Mouse (Mus musculus) cerebellum, adult 11-12 months (tissue): ENCODE measurements around the gene Slc16a8.

ENCODE experiments used
- DNase-seq: peaks from one replicate; pipeline ENCODE4 v3.0.0; 2022

The Slc16a8 gene

DNA sequence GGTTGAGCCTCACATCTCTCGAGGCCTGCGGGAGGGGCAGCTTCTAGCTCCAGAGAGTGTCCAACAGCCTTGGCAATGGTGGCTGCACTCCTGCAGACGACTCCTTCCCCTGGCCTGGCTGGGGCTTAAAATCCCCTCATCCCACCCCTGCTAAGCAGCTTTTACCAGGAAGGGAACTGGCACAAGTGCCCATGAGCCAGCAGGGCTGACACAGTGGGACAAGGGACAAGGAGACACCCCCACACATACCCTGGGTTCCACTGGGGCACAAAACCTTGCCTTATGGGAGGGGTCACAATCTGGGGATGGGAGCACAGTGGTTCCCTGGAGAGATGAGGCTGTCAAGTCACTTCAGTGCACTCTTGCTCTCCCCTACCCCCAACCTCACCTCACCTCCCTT is at the start of gene Slc16a8:
TSS of gene Slc16a8 (minus strand) at position 101 of the 400 bp plus-strand sequence.
- DNase-seq: no peak

DNA sequence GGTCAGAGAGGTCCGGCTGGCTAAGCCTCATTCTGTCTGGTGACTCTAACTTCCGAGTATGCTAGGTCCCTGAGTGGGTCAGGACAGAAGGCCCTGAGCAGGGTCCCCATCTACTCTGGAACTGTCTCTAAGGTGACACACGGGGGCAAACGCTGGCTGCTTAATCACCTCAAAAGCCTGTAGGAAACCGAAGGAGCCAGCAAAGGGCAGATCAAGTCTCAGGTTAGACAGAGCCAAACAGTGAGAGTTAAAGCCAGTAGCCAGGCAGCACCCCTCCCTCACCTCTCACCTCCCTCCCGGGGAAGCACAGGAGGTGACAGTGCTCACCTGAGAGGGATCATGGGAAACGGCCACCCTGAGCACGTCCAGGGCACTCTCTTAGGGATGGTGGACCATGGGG is 49.2 kb upstream of the Slc16a8 start:
- no peak for DNase-seq

DNA sequence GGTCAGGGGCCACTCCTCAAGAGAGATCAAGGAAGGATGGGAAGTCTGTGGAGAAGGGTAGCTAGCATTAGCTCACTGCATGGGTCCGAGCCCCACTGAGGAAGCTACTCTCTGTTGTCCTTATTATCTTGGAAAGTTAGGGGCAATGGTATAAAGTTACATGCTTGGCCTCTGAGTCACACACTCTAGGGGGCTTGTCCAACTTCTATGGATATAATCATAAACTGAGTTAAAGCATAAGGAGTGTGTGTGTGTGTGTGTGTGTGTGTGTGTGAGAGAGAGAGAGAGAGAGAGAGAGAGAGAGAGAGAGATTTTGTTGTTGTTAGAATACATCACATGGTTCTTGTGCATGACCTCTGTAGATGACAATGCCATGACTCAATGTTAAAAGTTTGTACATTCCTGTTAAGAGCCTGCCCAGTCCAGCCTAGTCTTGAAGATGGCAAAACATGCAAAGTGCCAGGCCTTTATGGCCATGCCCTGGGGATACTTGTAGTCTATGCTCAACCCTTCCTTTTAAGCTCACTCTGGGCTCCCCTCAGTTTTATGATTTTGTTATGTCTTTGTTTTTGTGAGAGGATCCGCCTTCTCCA is 45.1 kb upstream of the Slc16a8 start:
- DNase-seq: no peak

DNA sequence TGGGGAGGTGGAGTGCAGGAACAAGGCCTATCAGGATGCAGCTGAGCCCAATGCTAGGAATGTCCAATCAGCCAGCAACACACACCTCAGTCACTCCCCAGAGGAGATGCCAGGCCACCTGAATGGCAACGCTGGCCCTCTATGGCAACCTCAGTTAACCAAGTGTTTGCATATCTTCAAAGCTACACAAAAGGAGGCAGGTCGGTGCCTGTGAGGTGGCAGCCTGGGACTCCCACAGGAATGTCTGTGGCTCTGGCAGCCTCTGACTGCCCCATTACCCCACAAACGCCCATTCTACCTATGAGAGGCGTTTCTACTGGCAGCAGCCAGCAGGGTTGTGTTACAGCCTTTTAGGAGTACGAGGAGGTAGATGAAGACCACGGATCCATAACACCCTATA is 44.0 kb upstream of the Slc16a8 start:
- no peak for DNase-seq

DNA sequence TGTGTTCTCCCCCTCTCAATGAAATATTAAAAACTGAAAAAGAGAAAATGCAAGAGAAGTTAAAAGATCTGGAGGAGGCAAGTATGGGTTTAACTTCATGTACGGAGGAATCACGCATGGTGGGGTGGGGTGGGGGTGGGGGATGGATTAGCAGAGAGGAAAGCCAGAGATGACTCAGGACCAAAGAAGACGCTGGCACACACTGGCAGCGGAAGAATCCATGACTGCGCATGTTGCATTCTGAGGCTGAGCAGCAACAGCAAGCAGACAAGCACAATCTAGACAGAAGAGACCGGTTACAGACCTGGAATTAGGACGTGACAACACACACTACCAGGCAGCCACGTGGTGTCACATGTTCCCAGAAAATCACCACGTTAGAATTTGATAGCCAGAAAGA is 38.2 kb upstream of the Slc16a8 start:
- DNase-seq: no peak

DNA sequence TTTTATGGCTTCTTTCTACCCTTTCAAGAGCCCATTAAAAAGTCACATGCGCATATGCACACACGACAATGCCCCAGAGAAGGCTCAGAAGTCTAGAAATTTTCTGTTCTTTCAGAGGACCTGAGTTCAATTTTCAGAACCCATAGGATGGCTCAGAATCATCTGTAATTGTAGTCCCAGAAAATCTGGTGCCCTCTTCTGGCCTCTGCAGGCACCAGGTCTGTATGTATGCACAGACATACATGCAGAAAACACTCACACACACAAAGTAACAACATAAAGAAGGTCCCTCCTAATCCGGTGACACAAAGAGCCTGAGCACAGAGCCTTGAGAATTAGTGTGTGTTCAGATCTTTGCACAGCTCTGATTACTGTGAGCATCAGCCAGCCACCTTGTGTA is 35.8 kb upstream of the Slc16a8 start:
- no peak for DNase-seq

DNA sequence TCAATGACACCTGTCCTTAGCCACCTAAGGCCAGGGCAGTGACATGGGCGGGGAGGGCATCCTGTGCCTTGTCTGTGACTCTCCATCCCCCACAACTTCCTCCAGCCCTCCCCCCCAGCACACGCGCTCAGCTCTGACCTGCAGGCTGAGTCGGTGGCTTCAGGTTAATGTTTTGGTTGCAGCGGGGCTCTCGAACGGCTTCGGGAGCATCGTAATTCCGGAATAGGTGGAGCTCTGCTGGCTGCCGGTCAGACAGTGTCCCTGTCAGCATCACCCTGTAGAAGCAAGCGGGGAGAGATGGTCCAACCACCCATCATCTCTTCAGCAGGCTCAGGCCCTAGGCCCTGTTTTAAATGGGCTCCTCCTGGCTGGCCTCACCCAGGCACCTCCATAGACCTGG is 34.9 kb upstream of the Slc16a8 start:
- DNase-seq: no peak

DNA sequence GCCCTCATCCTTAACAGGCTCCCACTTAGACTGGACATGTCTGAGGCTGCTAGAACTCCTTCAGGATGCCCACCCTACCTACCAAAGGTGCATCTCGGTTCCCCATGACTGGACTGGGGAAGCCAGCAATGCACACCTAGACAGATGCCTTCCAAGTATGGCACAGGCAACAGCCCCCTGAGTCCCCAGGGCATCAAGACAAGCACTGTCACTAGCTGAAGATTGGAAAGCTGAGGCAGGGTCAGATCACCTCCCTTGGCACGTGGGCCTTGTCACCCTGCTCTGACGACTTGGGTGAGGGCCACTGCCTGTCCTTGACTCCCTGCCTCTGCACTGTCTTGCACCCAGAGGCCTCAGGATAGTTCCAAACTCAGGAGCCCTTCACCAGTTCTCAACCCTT is 33.8 kb upstream of the Slc16a8 start:
- no peak for DNase-seq

DNA sequence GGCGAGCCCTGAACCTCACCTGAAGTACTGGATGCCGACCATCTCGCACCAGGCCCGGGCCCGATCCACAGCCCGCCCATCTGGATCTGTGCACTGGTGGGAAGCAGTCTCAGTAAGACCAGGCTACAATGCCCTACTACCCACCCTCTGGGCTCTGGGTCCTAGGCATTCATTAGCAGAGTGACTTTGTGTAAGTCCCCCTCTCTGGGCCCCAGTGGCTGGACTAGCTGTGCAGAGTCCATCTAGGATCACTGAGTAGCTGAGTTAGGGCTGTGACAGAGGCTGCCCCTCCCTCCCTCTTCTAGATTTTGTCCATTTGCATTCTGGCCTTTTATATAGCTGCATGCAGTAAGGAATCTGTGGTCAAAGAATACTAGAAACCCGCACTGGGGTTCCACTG is 32.5 kb upstream of the Slc16a8 start:
- DNase-seq: no peak

DNA sequence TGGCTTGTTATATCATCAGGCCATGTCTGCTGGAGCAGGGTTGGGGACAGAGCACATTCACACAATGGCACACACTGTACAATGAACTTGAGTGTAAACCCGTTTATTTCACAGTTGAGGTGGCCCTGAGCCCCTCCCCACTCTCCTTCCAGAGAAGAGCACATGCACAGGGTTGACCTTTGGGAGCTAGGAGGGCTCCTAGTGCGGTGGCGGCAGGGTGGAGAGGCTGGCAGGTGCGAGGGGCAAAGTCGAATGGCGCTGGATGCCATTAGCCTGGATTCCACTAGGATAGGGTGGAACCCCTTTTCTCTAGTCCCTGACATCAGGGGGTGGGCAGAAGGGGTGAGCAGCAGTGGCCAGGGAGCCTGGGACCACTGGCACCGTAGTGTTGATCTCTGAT is 31.6 kb upstream of the Slc16a8 start:
- DNase-seq: no peak

DNA sequence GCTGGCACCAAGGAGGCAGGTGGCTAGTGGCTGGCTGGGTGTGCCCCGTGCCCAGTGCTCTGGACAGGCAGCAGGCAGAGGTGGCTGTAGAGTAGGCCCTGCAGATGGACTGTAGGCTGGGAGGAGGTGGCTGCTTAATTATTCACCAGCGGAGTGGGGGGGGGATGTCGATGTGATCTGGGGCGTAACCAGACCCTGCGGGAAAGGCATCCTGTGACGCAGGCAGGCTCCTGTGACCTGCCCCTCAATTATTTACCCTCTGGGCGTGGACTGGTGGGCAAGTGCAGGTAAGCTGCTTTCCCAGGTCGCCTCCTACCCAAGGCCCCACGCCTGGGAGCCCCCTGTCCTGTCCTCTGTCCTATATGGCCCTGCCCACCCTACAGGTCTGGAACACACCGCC is 30.8 kb upstream of the Slc16a8 start, which contains the start of gene Baiap2l2:
TSS of gene Baiap2l2 (minus strand) at position 139 of the 400 bp plus-strand sequence.
- DNase-seq: no peak

DNA sequence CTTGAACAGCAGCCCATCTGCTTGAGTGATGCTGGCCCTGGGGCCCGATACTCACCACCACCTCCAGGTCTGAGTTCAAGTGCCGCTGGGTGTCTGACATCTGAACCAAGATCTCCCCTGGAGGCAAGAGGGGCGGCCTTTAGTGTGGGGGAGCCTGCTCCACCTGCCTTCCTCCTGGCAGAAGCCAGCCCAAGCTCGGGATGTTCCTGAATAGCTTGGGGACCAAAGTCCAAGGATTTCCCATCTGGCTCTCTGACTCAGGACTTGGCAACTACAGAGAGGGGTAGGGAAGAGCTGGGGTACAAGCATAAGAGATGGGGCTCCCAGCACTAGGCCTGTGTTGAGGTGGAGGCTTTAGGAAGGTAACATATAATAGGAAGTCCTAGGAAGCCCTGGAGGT is 28.8 kb upstream of the Slc16a8 start:
- no peak for DNase-seq

DNA sequence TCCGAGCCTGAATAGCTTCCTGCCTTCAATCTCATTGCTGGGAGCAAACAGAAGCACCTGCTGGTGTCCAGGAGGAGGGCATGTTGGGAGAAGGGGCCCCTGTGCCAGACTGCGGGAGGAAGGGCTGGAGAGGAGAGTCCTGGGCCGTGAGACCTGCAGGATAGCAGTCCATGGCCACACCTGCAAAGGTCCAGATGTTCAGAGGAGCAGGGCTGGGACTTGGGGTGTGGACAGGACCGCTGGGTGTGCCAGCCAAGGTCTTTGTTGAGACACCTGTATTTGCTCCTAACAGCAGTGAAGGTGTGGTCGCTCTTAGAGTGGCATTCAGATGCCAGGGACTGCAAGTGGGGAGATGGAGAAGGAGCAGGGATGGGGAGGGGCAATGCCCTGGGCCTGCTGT is 27.9 kb upstream of the Slc16a8 start:
- no peak for DNase-seq

DNA sequence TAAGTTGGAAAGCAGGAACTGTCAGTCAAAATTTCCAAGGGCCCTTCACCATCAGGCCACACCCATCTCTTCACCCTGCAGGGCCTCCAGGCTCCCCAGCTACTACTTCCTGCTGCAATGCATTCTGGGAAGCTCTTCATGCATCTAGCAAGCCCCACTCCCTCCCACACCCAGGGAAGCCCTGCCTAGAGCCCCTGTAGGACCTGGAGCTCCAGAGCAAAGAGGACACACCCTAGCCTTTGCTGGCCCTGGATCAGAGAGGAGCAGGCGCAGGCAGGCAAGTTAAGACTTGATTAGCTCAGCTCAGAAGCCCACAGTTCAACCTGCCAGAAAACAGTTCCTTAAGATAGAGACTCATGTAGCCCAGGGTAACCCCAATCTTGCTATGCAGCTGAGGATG is 26.8 kb upstream of the Slc16a8 start:
- no peak for DNase-seq

DNA sequence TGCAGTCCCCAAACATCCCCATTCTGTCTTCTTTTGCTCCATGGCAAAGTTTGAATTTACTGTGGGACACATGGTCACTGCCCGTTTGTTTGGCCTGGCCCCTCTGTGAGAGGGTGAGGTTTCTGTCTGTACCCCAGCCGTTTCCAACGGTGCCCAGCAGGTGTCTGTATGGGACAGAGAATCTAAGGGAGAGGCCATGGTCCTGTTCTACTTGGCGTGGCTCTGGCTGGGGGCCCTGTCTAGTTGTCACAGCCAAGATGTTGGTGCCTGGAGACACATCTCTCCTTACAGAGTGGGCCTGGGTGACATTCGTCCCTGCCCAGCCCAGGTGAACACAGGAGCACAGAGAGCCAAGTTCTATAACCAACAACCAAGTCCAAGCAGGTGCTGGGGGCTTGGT is 26.3 kb upstream of the Slc16a8 start:
- DNase-seq: no peak

DNA sequence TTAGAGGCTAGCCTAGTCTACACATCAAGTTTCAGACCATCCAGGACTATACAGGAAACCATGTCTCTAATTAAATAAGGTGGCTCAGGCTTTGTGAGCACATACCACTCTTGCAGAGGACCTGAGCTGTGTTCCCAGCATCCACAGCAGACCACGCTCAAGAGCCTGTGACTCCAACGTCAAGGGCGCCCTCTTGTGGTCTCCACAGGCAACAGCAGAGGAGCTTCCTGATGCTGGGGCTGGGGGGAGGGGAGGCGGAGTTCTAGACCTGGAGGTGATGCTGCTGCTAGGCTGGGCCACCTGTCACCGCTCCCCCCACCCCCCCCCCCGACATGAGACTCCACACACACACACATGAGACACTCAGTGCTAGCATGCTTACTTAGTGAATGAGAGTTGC is 25.6 kb upstream of the Slc16a8 start:
- no peak for DNase-seq

DNA sequence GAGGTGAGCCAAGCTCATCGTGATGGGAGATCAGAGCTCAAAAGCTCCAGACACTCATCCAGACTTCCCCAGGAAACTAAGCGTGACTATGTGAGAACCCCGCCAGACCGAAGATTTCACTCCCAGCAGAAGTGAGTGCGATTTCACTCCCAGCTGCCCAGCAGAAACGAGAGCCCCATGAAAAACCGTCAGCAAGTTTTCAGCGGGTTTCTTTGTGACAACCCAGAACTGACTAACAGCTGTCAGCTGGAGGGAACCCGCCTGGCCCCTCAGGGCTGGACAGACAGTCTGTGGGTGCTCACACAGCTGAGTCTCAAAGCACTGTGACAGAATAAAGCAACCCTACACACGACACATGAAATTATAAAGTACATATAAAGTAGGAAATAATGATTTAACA is 23.2 kb upstream of the Slc16a8 start:
- no peak for DNase-seq

DNA sequence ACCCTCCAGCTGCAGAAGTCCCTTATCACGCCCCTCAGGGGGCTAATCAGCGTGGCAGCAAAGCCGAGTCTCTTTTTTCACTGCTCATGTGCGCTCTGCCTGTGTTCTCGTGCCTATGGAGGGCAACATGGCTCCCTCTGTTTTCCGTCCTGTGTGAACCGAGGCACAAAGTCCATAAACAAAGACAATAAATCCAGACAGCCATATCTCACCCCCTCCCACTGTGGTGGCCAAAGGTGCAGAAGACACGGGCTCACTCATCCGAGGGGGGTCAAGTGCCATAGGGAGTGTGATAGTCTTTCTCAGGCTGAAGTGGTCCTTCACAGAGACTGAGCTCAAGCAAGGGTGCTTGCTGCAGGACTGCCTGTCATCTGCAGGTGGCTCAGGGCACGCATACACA is 18.5 kb upstream of the Slc16a8 start:
- DNase-seq: no peak

DNA sequence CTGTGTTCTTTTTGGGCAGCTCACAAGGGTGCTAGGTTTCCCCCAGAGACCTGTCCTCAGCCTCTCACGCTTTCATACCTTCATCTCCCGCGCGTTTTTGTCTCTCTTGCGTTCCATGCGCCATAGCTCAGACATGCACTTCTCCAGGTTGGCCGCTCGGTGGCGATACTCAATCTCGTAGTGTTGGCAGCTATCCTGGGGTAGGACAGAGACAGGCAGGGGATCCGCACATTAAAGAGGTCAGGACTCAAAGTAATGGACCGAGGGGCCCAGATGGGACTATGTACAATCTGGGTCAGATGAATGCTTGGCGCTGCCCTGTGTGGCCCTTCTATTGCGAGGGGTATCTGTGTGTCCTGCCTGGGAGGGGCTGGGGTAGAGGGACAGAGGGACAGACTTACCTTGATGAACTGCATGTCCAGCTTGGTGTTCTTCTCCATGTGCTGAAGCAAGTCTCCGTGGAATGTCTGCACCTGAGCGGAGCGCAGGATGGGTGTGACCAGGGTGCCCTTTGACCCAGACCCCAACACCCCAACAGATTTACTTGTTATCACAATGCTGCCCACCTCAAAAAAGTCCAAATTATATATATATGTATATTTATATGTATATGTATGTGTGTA is 16.7 kb upstream of the Slc16a8 start:
- DNase-seq: no peak

DNA sequence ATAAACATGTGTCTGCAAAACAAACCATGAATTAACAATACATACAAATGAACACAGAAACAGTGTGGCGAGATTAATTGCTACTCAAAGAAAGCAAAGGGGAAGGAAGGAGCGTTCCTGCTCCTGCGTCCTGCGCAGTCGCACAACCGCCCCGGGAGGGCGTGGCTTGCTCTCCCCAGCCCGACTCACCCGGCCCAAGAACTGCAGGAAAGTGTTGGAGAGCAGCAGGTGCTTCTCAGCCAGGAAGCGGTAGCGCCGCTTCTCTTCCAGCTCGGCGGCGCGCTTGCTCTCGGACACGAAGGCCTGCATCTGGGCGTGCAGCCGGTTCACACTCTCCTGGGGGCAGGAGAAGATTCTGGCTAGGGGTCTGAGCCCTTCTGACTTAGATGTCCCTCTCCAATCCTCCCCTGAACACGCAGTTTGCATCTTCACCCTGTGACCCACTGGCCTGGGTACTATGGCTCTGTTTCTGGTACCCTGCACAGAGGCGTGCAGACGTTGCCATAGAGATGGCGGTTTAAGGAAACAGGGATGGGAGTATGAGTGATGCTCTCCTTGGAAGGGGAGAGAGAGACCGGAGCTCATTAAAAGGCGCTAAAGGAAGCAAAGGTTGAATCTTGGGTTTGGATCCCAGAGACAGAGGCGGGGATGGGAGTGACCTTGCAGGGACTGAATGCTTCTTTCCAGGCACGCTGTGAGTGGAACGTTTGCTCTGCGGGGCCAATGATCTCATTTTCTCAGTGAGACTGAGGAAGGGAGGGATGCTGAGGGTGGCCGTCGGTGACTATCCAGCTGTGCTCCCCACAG is 16.0 kb upstream of the Slc16a8 start:
- DNase-seq: no peak

DNA sequence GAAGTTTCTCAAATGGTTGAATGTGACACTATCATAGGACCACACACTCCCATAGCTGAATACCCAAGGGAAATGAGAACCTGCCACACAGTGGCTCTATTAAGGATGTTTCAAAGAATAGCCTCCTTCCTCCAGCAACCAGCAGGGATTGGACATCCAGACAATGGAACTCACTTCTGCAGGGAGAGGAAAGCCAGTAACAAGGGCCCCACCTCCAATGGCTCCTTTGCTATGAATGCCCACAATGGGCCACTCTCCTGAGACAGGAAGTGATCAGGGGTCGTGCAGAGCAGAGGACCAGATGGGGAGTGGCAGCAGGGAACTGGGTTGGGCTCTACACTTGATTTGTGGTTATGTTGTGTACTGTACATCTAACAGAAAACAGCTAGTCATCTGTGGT is 14.0 kb upstream of the Slc16a8 start:
- no peak for DNase-seq

DNA sequence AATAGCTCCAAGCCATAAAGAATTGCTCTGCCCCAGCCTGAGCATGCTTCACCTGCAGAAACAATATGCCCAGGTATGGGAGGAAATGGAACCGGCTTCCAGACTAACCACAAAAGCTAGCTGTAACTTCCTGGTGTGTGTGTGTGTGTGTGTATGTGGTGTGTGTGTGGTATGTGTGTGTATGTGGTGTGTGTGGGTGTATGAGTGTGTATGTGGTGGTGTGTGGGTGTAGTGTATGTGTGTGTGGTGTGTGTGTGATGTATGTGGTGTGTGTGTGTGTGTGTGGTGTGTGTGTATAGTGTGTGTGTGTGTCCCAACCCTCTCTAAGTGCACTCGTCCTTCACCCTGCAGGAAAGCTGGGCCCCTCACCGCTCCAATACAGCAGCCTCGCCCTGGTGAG is 10.8 kb upstream of the Slc16a8 start:
- no peak for DNase-seq

DNA sequence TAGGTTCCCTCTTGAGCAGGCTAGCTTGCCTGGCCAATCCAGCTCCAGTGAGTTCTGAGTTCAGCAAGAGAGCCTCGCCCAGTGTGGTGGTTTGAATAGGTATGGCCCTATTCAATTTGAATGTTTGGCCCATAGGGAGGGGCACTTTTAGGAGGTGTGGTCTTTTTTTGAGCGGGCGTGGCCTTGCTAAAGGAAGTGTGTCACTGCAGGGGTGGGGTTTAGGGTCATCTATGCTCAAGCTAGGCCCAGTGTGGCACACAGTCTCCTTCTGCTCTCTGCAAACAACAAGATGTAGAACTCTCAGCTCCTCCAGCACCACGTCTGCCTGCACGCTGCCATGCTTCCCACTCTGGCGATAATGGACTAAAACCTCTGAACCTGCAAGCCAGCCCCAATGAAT is 9.2 kb upstream of the Slc16a8 start:
- no peak for DNase-seq

DNA sequence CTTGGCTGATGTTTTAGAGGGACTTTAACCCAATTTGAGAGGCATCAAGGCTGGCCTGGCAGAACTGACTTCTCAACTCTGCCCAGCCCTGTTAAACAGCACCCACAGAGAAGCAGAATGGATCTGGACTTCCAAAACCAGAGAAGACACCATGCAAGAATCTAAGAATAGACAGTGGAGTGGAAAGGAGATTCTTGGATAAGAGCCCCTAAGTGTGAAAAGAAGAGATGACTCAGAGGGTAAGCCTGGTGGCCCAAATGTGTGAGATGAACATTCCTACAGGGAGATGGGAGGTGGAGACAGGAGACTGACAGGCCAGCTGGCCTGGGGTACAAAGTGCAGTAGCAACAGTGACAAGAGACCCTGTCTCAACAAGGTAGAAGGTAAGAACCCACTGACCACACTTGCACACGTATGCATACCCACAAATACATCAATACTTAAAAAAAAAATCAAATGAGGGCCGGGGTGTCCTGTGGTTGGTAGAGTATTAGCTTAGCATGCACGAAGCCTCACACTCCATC is 8.3 kb upstream of the Slc16a8 start:
- DNase-seq: no peak
